Mouse (Mus musculus) MEL (cell line): ENCODE measurements around the gene Tnfaip8l2.

Source experiments
- CTCF ChIP-seq, 3 experiments: IDR thresholded peaks in 2 of 3; conservative IDR thresholded peaks in 1 of 3; 2 replicates each; pipeline ENCODE4 v1.5.1; 2011 to 2012; ENCODE audit warnings: low read length in 3 of 3, low read depth in 2 of 3, mild to moderate bottlenecking in 2 of 3, improper control_type of control experiment in 1 of 3, inconsistent platforms in 1 of 3, mixed read lengths in 1 of 3, moderate library complexity in 1 of 3; ENCODE audit not compliant: control insufficient read depth in 1 of 3, insufficient read depth in 1 of 3, poor library complexity in 1 of 3, severe bottlenecking in 1 of 3
- EP300 ChIP-seq, 2 experiments: IDR thresholded peaks; 2 replicates each; pipeline ENCODE4 v1.6.1; 2011; ENCODE audit warnings: improper control_type of control experiment in 2 of 2, low read length in 2 of 2, low read depth in 1 of 2, mild to moderate bottlenecking in 1 of 2
- HCFC1 ChIP-seq: IDR thresholded peaks from 2 replicates; pipeline ENCODE4 v1.6.1; 2012; ENCODE audit warnings: low read depth, mild to moderate bottlenecking, inconsistent platforms, low read length, improper control_type of control experiment, moderate library complexity
- JUND ChIP-seq: IDR thresholded peaks from 2 replicates; pipeline ENCODE4 v1.6.1; 2011; ENCODE audit warnings: low read depth, mild to moderate bottlenecking, improper control_type of control experiment, low read length
- MAX ChIP-seq: IDR thresholded peaks from 2 replicates; pipeline ENCODE4 v1.6.1; 2011; ENCODE audit warnings: low read length, improper control_type of control experiment
- MEF2A ChIP-seq: IDR thresholded peaks from 2 replicates; pipeline ENCODE4 v1.6.1; 2014; ENCODE audit warnings: low read depth, mild to moderate bottlenecking, inconsistent platforms, low read length, improper control_type of control experiment; ENCODE audit not compliant: poor library complexity, insufficient replicate concordance, severe bottlenecking; ENCODE audit errors: extremely low read depth
- MYB ChIP-seq: IDR thresholded peaks from 2 replicates; pipeline ENCODE4 v1.6.1; 2011; ENCODE audit warnings: mild to moderate bottlenecking, low read depth, low read length, improper control_type of control experiment
- POLR2A ChIP-seq, 2 experiments: IDR thresholded peaks; 2 replicates each; pipeline ENCODE4 v1.6.1; 2011 to 2012; ENCODE audit warnings: low read length in 2 of 2, mild to moderate bottlenecking in 2 of 2, control low read depth in 1 of 2, improper control_type of control experiment in 1 of 2, low read depth in 1 of 2, moderate library complexity in 1 of 2; ENCODE audit not compliant: control insufficient read depth in 1 of 2, insufficient read depth in 1 of 2, poor library complexity in 1 of 2
- TCF12 ChIP-seq: IDR thresholded peaks from 2 replicates; pipeline ENCODE4 v1.6.1; 2014; ENCODE audit warnings: low read depth, mild to moderate bottlenecking, inconsistent platforms, low read length, improper control_type of control experiment, moderate library complexity
- UBTF ChIP-seq: IDR thresholded peaks from 2 replicates; pipeline ENCODE4 v1.6.1; 2012; ENCODE audit warnings: low read depth, mild to moderate bottlenecking, inconsistent platforms, low read length, improper control_type of control experiment, moderate library complexity, borderline replicate concordance; ENCODE audit not compliant: insufficient read depth
- ZC3H11A ChIP-seq: IDR thresholded peaks from 2 replicates; pipeline ENCODE4 v1.6.1; 2012; ENCODE audit warnings: low read depth, mild to moderate bottlenecking, inconsistent platforms, low read length, improper control_type of control experiment
- ZNF384 ChIP-seq: IDR thresholded peaks from 2 replicates; pipeline ENCODE4 v1.6.1; 2012; ENCODE audit warnings: low read depth, mild to moderate bottlenecking, inconsistent platforms, low read length, improper control_type of control experiment

GRCm38 (mm10) chr3:95159511-95159986, 17.4 kb upstream of the Tnfaip8l2 start:
- no peak for TF ChIP-seq TCF12
- TF ChIP-seq ZC3H11A, result no peak
- no peak for TF ChIP-seq POLR2A (IDR thresholded peaks at IDR 0.05; ENCODE audit: control insufficient read depth in 1 of 2, insufficient read depth in 1 of 2, low read depth in 1 of 2, low read length in 2 of 2, poor library complexity in 1 of 2)
- TF ChIP-seq CTCF (IDR thresholded peaks at IDR 0.05 in 2 of 3, conservative IDR thresholded peaks at IDR 0.05 in 1 of 3; ENCODE audit: control insufficient read depth in 1 of 3, insufficient read depth in 1 of 3, low read depth in 2 of 3, low read length in 3 of 3, poor library complexity in 1 of 3, severe bottlenecking in 1 of 3), result no peak
- TF ChIP-seq EP300 (IDR thresholded peaks at IDR 0.05; ENCODE audit: low read depth in 1 of 2, low read length in 2 of 2), result 0 out of 4 replicates have a peak, but pooled peaks of 1 of the 2 experiments have one; percentile 22
- no peak for TF ChIP-seq ZNF384
- TF ChIP-seq MEF2A, result no peak
- no peak for TF ChIP-seq MYB
- TF ChIP-seq JUND, result no peak
- no peak for TF ChIP-seq UBTF
- TF ChIP-seq HCFC1, result no peak
- no peak for TF ChIP-seq MAX
